Mouse (Mus musculus) kidney, adult 9 months (tissue): Measurements from ENCODE around the gene Serpinb1a.
"Not testable (repeated sequence)": the region's sequence is repeated elsewhere in the genome, so short reads cannot be mapped to it uniquely, and the experiment has no call there.

Experiments used
- DNase-seq: peaks from one replicate; pipeline ENCODE4 v3.0.0; 2022

Gene Serpinb1a

DNA sequence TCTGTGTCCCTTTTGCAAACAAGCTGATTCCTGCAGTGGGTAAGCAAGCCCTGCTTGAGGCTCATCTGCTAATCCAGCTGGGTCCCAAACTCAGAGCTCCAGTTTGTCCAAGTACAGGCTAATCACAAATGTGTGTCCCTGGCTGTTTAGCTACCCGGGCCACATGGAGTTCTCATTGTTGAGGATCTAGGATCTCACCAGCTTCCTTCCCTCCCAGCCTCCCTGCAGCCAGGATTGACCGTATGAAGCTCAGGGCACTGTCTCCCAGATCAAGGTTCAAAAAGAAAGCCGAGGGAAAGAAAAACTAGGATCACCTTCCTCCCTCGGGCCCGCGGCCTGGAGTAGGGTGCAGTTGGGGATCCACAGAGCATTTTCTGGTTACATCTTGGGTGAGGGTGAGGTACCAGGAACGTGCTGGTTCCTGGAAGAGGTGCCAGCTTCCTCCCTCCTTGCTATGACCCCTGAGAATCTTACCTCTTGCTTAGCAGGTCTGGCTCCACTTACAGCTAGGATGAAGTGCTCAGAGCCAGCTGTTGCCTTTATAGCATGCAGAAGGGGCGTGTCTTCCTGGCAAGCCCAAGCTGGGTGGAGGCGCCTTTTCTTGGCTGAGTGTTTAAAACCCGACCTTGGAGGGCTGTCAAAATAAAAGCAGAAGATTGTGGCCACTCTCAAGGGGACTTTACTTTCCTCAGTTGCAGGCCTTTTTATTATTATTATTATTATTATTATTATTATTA lies at the start of gene Serpinb1a:
Gene Serpinb1a, minus strand, starts transcription at position 518 of the 737 bp plus-strand sequence.
- DNase-seq, result peak; percentile 64

DNA sequence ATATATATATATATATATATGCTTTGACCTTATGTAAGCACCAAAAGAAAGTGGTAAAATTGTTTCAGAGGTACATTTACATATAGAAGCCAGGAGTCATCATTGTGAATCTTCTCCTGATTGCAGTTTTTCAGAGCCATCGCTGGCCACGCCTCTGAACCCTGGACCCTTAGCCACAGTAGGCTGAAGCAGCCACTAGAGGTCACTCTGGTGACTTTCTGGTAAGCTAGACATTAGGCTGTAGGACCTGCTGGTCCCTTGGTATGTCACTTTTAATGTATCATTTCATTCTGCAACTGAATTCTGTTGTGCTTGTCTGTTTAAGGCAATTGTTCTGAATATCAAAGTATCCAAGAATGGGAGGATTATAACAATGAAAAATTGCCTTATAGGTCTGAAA lies 49.7 kb upstream of the Serpinb1a start:
- peak; percentile 63 for DNase-seq

DNA sequence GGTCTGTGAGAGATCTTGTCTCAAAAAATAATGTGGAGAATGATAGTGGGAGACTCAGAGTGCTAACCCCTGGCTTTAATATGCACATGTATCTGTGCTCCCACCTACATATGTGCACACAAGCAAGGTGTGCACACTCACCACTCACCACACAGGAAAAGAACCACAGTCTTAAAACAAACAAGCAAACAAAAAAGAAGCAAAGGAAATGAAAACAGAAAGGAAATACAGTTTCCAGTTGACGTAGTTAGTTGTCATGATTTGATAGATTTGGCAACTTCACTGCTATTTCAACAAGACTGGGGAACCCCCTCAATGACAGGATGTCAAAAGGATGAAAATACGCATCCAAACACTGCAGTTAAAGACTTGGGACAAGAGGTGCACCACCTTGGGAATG lies 48.1 kb upstream of the Serpinb1a start:
- not testable (repeated sequence) for DNase-seq

DNA sequence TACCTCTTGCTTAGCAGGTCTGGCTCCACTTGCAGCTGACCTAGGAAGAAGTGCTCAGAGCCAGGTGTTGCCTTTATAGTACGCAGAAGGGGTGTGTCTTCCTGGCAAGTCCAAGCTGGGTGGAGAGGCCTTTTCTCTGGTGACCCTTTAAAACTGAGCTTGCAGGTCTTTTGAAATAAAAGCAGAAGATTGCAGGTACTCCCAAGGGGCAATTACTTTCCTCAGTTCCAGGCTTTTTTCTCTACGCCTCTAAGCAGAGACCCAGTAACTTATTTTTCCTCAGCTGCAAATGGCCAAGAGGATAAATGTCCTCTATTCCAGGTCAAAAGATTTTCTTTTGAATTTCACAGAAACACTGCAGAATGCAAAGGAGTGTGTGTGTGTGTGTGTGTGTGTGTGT lies 47.1 kb upstream of the Serpinb1a start, which contains the start of gene Serpinb1c:
Gene Serpinb1c, minus strand, starts transcription at position 101 of the 400 bp plus-strand sequence.
- DNase-seq, result no peak

DNA sequence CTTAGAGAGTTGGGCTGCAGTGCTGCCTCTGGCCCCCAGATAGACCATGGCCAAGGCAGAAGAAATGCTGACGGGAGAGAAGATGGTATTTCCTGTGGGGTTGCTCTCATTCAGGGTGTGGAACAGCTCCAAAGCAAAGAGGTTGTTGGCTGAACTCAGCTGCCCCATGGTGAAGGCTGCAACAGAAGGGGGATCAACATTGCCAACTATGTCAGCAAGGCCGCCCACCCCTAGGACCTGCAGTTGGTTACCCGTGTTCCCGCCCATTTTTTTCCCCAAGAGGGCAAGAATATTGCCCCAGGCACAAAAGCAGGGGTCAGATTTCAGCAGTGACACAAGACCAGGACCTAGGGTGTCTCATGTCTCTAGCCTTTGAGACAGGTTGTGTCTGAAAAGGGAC lies 45.9 kb upstream of the Serpinb1a start:
- no peak for DNase-seq

DNA sequence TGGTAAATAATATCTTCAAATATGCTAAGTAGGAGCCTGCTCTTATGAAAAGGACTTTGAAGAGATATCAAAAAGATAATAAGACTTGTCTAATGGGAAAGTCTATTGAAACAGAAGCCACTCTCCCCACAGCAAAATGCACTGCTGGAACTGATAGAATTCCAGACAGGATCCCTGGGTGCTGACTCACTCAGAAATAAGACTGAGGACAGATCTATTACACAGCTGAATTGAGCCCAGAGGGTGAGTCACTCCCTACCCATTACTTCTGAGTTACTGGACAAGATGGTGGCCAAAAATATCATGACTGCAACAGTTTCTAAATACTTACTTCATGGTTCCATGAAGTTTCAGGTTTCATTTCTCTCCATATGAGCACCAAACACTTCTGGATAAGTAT lies 33.8 kb upstream of the Serpinb1a start:
- no peak for DNase-seq

DNA sequence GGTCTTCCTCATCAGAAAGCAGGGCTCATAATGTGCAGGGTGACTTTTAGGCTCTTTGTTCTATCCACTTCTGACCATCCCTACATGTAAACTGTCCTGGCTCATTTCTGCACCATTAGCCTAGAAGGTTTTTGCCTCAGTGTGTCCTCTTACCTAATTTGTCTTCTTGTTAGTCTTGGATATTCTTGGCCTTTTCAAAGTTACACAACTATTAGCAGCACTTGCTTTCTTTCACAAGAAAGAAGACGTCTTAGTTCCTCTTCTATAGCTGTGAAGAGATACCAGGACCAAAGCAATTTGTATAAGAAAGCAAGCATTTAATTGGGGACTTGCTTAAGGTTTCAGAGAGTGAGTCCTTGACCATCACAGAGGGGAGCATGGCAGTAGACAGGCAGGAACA lies 22.9 kb upstream of the Serpinb1a start:
- no peak for DNase-seq

DNA sequence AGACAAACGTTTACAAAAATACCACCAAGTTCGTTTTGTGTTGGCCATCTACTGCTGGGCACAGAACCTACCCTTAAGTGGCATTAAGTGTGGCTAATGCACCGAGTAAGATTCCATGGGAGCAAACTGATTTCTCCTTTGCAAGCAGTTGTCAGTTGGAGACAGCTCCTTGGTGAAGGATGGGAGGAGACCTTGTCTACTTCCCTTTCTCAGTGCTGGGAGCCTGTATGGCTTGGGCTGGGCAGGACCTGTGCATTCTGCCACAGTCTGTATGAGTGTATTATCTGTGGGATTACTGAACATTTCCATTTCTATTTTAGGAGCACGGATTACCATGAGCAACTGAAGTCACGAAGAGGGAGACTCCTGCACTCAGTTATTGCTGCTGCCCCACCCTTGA lies 17.9 kb upstream of the Serpinb1a start:
- DNase-seq, result no peak

DNA sequence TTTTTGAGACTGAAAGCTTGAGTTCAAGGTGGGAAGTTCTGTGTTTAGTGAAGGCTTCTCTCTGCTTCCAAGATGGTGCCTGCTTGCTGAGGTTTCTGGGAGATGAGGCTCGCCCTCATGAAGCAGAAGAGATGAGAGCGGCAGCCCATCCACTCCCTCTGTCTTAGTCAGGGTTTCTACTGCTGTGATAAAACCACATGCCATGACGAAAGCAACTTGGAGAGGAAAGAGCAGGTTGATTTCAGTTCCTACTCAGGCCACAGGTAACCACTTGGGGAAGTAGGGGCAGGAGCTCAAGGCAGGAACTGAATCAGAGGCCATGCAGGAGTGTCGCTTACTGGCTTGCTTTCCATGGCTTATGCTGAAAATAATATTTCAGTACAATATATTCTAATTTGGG lies 17.2 kb upstream of the Serpinb1a start:
- not testable (repeated sequence) for DNase-seq

DNA sequence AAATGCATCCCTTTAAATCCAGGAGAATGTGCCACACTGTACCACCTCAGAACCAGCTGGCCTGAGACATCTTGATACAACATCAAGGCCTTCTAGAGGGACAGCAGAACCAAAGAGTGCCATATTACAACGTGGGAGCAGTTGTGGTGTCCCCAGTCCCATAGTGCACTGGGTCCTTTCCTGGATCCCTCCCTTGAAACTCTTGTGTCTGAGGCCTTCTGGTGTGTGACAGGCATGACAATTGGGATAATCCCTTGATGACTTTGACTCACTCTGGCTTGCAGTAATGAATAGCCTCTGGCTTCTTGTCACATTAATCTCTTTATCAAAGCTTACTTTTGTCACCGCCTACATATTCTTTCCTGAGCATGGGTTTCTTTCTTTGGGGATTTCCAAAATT lies 16.0 kb upstream of the Serpinb1a start:
- no peak for DNase-seq

DNA sequence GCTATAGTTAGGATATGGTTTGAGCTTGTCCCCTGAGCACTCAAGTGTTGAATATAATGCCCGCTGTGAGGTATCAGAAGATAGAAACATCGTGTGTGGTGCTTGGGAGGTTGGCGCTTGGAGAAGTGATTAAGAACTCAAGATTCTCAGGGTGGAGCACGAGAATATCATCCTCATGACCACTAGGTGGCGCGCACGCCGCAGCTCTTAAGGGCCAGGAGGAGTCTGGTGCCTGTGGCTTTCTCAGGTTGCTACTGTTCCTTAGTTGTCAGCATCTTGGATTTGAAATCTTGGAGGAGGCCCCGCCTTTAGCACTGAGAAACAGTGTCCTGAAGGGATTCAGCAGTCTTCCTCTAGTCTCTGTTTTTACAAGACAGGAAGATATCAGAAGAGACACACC lies 15.5 kb upstream of the Serpinb1a start:
- DNase-seq, result peak; percentile 71

DNA sequence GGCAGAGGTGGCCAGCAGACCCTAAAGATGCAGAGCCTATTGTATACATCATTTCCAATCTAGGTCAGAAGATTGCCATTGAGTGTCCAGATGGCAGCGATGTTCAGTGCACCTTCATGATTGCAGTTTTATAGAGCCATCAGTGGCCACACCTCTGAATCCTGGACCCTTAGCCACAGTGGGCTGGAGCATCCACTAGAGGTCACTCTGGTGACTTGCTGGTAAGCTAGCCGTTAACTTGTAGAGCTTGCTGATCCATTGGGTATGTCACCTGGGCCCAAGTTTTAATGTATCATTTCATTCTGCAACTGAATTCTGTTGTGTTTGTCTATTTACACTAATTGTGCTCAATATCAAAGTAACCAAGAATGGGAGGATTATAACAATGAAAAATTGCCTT lies 14.6 kb upstream of the Serpinb1a start:
- DNase-seq, result no peak

DNA sequence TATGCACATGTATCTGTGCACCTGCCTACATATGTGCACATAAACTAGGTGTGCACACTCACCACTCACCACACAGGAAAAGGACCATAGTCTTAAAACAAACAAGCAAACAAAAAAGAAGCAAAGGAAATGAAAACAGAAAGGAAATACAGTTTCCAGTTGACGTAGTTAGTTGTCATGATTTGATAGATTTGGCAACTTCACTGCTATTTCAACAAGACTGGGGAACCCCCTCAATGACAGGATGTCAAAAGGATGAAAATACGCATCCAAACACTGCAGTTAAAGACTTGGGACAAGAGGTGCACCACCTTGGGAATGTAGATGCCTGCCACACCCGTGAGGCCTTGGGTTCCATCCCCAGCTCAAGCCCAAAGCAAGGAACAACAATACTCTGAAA lies 13.5 kb upstream of the Serpinb1a start:
- DNase-seq, result not testable (repeated sequence)

DNA sequence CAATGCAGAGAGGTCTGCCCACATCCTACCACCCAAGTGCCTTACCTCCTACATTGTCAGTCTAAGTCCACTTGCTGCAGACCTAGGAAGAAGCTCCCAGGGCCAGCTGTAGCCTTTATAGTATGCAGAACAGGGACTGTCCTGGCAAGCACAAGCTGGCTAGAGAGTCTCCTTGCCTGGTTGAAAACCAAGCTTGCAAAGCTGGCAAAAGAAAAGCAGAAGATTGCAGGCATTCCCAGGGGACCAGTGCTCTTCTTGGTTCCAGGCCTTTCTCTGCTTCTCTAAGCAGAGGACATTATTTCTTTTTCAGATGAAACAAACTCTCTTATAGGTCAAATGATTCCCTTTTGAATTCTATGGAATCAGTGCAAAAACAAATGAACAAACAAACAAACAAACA lies 12.5 kb upstream of the Serpinb1a start:
- no peak for DNase-seq

DNA sequence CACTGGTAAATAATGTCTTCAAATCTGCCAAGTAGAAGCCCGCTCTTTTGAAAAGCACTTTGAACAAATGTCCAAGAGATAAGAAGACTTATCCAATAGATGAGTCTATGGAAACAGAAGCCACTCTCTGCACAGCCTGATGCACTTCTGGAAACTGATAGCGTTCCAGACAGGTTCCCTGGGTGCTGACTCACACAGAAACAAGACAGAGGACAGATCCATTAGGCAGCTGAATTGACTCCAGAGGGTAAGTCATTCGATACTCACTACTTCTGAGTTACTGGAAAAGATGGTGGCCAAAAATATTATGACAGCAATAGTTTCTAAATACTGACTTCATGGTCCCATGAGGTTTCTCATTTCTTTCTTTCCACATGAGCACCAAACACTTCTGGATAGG lies 9.8 kb upstream of the Serpinb1a start:
- no peak for DNase-seq

DNA sequence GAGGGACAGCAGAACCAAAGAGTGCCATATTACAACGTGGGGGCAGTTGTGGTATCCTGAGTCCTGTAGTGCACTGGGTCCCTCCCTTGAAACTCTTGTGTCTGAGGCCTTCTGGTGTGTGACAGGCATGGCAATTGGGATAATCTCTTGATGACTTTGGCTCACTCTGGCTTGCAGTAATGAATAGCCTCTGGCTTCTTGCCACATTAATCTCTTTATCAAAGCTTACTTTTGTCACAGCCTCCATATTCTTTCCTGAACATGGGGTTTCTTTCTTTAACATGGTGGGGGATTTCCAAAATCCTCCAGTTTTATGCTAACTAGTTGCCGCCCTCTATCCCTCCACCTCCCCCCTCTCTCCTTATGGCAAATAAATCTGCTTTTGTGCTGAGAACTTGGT lies 2.1 kb upstream of the Serpinb1a start:
- DNase-seq, result no peak

DNA sequence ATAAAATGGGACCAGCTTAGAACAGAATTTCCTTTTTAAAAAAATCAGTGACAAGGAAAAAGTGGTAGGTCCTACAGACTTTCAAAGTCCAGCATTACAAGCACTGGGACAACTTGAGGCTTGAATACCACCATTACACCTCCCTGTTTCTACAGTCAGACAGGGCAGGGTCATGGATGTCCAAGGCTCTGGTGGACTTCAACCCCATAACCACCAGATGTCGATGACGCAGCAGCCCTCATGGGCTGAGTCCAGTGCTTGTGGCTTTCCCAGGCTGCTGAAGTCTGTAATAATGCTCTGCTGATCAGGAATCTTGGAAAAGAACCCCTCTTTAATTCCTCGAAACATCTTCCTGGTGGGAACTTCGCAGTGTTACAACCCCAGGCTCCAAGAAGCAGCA lies 1.6 kb upstream of the Serpinb1a start:
- peak; percentile 25 for DNase-seq

DNA sequence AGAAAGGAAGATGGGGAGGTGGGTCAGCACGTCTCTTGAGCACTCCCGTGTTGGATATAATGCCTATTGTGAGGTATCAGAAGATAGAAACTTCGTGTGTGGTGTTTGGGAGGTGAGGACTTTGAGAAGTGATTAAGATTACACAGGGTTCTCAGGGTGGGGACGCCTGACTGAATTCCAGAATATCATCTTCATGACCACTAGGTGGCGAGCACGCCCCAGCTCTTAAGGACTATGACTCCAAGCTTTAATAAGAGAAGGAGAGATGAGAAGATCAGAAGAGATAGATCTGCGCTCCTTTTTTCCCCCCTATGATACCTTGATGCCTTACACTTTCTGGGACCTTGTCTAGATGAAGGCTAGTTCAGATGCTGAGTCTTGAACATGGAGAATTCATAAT lies 982 bp upstream of the Serpinb1a start:
- peak; percentile 61 for DNase-seq

DNA sequence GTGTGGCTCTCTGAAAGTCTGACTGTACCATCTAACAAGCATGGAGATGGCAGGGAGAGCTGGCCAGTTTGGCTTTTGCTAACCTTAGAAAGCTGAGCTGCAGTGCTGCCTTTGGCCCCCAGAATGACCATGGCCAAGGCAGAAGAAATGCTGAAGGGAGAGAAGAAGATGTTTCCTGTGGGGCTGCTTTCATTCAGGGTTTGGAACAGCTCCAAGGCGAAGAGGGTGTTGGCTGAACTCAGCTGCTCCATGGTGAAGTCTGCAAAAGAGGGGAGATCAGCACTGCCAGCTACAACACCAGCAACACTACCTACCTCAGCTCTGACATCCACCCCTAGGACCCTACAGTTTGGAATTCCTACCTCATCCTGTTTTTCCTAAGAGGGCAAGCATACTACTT lies 829 bp downstream of the Serpinb1a start:
- DNase-seq, result no peak

DNA sequence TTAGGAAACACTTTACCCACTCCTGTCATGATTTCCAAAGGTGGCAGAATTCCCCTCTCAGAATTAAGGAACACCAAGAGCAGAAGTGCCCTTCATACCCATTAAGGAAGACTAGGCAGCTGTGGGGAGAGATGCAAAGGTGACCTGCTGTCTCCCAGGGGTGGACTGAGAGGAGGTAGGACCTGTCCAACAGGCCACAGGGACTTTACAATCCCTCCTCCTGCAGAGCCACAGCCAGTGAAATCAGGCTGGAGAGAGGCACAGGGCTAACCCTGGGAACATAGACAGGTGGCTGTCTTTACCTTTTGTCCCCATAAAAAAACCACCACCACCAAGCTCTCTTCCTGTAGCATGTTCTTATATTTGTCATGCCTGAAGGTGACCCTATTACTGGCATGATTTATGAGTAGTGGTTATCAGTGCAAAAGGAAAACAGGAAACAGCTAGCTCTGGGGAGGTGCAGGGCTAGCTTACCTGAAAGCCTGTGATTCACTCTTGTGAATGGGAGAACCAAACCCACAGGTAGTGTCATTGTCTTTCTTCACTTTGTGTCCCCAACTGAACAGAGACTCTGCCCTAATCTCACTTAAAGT lies 1.4 kb downstream of the Serpinb1a start:
- no peak for DNase-seq

DNA sequence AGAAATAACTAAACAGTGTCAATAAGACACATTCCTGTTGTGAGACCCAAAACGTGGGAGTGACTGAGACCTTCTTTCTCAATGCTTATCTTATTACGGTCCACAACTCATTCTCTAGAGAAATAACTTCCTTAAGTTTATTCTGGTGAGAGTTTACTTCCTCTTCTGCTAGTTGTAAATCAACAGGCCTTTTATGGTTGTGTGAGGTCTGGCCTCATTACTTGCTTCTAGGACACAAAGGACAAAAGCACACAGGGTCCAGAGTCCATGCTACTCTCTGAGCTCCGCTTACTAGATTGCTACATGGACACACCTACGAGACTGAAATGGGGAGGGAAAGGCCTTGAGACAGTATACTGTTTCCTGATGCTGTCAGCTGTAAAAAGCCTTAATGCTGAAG lies 1.9 kb downstream of the Serpinb1a start:
- DNase-seq, result peak; percentile 81

DNA sequence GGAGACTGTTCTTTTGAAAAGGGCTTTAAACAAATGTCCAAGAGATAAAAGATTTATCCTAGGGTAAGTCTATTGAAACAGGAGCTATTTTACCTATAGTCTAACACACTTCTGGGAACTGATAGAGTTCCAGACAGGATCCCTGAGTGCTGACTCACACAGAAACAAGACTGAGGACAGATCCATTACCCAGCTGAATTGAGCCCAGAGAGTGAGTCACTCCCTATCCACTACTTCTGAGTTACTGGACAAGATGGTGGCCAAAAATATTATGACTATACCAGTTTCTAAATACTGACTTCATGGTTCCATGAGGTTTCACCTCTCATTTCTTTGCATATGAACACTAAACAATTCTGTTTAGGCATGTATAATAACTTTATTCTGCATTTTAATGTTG lies 4.8 kb downstream of the Serpinb1a start:
- DNase-seq, result no peak

DNA sequence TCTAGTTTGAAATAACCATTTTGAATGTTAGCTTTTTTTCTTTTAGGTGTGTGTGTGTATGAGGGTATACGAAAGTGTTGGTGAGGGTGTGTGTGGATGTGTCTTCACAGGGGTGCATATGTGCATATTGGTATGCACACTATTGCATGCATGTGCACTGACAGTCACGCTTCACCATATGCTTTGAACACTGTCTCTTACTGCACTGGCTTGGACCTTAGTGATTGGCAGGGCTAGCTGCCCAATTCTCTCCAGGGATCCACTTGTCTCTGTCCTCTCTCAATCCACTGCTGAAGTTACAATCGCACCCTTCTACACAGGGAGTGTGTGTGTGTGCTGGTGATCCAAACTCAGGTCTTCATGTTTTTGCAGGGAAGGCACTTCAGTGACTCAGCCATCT lies 9.6 kb downstream of the Serpinb1a start:
- no peak for DNase-seq

DNA sequence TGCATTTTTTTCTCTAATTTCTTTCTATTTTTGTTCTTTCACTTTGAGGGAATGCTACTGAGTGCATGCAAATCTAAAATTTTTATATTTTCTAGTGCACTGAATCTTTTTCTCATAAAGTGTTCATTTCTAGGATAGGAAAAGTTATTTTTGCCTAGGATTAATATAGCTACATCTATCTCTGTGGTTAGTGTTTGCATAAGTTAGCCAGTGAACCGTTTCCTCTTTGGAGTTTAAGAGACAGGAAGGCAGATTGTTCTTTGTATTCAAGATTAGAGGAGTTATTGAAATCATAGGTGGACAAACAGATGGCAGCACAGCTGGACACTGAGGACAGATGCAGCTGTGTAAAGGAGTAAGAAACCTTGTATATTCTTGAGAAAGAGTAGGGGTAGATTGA lies 11.7 kb downstream of the Serpinb1a start:
- DNase-seq, result no peak

DNA sequence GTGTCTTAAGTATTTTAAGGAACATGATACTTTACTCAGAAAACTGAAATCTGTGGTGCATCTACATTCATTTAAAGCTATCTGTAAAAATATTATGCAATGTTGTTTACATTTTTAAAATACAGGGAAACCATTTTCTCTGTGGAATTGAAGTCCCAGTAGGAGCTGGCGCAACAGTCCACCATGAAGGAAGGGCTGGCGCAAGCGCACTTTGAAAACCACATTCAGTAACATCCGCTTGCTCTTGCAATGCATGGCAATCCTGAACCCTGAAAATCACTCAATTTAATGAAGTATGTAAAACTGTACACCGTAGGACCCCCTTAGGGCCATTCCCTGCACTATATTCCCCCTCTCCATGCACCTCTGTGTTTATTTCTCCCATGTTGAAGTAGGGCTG lies 16.5 kb downstream of the Serpinb1a start:
- no peak for DNase-seq
